Mouse (Mus musculus) naive thymus-derived CD4-positive, alpha-beta T cell, adult 2 months (primary cell): ENCODE measurements around the gene Rbm28.

Experiments
- DNase-seq: peaks from one replicate; pipeline ENCODE4 v3.0.0-alpha.2; 2011; ENCODE audit warnings: low read depth

Rbm28 gene

GRCm38 (mm10) chr6:29164314-29165244 lies at the start of gene Rbm28:
Gene Rbm28, minus strand, starts transcription at chr6:29165006.
- DNase-seq, result peak; percentile 93

DNA sequence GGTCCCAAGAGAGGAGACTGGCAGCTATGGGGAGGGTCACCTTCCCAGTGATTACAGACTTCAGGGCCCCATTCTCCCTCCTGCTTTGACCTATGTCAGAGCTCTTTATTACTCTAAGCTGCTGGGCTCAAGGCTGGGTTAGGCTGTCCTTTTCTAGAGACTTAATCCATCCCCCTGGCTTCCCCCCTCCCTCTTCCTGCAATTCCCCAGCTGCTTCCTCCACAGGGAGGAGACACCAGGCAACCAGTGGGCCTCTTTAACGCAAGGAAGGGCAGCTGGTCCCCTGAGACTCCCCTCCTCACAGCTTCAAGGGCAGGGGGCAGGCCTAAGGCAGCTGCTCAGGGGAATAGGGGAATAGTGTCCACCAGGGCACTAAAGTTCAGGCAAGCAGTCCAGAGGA lies 49.4 kb upstream of the Rbm28 start:
- DNase-seq, result no peak

- no peak for DNase-seq
These were observed 48.6 kb upstream of the Rbm28 start for GRCm38 (mm10) chr6:29213436-29213835.

DNA sequence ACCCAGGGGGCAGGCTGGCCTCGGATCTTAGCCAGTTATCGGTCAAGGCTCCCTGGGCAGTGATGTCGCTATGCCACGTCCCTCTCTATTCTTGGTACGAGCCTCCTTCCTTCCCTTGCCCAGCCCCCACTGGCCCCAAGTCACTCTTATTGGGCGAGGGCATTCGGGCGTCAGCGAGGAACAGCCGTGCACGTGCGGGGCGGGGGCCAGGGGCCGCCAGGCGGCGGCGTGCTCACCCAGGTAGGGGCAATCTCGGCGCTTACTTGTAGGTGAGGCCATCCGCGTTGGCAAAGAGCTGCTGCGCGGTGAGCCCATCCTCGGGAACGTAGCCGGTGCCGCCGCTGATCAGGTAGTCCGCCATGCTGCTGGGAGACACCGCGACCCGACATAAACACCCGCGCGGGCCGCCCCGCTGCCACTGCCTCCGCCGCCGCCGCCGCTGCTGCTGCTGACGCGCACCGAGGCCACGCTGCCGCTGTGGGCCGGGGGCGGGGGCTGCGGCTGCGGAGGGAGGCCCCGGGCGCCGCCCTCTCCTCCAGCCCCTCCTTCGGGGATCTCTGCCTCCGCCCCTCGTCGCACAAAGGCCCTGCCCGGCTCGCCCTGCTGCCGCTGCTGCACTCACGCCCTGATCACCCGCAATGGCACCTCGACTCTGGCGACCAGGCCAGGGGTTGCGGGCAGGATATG lies 47.1 kb upstream of the Rbm28 start:
- peak; percentile 92 for DNase-seq

GRCm38 (mm10) chr6:29211146-29211545 lies 46.3 kb upstream of the Rbm28 start:
- no peak for DNase-seq

- DNase-seq, result no peak
These were observed 45.6 kb upstream of the Rbm28 start for GRCm38 (mm10) chr6:29210231-29210936.

GRCm38 (mm10) chr6:29208178-29208577 lies 43.4 kb upstream of the Rbm28 start:
- no peak for DNase-seq

- DNase-seq, result no peak
These were observed 42.2 kb upstream of the Rbm28 start for GRCm38 (mm10) chr6:29207017-29207416.

- no peak for DNase-seq
These were observed 41.2 kb upstream of the Rbm28 start for GRCm38 (mm10) chr6:29206006-29206405.

DNA sequence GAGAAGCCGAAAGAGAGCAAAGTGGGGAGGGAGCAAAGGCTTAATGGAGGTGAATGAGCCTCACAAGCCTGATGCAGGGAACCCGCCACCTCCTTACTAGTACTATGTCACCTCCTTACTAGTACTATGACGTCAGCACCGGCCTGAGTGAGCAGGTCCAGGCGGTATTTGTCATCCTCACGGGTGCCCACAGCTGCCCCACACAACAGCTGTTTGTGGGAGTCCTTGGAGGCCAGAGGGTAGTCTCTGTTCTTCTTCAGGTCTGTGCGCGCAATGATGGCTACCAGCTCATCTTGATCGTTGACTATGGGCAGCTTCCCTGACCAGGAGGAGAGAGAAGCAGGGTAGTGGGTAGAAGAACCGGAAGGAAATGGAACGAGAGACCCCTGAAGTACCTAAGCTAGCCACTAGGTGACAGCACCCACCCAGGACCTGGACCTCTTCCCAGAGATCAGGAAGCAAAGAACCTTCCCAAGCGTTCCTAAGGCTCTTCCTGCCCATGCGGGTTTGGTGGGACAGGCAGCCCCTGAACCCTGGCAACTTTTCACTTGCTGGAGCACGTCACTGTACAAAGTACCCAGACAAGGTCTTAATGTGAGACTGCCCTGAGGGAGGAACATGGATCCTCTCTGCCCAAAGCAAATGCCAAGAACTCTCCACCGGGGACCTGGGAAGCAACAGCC lies 40.3 kb upstream of the Rbm28 start:
- peak; percentile 63 for DNase-seq

DNA sequence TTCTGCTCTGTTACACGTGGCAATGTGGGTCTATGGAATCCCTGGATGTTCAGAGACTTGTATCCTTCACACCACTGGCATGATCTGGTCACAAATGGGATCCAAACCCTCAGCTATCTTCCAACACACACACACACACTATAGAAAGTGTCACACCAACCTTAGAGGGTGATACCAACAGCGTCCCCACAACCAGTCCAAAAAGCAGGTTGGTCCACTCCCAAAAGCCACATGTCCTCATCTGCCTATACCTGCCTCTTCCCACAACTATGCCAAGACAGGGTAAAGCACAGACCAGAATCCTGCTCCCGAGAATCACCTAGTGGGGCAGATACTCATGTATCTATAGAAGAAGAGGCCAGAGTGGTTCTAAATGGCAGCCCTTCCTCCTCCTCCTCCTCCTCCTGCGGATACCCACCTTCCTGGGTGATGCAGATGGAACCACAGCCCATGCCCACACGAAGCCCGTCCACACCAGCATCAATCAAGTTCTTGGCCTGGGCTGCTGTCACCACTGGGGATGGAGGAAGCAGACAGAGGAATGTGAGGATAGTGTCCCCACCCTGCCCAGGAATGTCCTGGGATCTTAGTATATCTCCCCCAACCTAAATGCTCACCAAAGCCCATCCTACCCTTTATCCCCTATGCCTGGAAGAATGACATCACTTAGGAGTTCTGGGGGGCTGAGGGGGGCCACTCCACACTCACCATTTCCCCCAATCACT lies 39.2 kb upstream of the Rbm28 start:
- no peak for DNase-seq

DNA sequence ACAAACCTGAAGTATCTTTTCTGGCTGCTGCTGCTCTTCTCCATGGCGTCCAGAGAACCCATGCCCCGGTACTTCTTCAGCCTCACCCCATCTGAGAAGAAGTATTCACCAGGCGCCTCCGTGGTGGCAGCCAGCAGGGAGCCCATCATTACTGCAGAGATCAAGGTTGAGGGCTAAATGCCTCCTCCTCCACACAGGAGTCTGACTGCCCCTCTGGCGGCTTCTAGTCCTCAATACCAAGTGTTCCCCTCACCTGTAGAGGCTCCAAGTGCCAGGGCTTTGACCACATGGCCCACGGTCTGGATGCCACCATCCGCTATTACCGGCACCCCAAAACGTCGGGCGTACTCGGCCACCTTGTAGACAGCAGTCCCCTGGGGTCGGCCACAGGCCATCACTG lies 38.3 kb upstream of the Rbm28 start:
- no peak for DNase-seq

GRCm38 (mm10) chr6:29201988-29202387 lies 37.2 kb upstream of the Rbm28 start:
- DNase-seq, result no peak

GRCm38 (mm10) chr6:29201341-29201740 lies 36.5 kb upstream of the Rbm28 start:
- DNase-seq, result no peak

- no peak for DNase-seq
These were observed 35.7 kb upstream of the Rbm28 start for GRCm38 (mm10) chr6:29200496-29200895.

DNA sequence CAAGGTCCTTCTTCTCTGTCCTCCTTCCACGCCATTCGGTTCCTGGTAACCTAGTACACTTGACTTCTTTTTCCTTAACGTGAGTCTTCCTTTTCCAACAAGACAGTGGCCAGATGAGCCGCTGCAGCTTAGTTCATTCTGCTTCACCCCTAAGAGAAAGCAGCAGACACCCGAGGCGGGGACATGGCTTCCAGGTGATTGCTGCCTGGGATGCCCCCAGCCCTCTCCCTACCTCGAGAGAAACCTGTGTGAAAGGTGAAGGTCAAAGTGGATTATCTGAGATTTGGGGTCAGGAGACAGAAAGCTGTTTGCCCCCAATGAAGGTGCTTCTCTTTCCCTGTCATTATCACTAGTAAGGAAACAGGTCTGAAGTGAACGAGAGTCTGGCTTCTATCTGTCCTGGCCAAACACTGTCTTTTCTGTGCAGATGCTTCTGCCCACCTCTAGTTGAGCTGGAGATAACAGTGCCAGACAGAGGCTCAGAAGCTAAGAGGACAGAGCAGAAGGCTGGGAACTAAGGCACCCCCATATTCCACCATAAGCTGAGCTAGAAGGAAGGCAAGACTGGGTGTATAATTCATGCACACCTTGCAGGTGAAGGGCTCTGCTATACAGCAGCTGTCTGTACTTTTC lies 34.5 kb upstream of the Rbm28 start:
- DNase-seq, result no peak

DNA sequence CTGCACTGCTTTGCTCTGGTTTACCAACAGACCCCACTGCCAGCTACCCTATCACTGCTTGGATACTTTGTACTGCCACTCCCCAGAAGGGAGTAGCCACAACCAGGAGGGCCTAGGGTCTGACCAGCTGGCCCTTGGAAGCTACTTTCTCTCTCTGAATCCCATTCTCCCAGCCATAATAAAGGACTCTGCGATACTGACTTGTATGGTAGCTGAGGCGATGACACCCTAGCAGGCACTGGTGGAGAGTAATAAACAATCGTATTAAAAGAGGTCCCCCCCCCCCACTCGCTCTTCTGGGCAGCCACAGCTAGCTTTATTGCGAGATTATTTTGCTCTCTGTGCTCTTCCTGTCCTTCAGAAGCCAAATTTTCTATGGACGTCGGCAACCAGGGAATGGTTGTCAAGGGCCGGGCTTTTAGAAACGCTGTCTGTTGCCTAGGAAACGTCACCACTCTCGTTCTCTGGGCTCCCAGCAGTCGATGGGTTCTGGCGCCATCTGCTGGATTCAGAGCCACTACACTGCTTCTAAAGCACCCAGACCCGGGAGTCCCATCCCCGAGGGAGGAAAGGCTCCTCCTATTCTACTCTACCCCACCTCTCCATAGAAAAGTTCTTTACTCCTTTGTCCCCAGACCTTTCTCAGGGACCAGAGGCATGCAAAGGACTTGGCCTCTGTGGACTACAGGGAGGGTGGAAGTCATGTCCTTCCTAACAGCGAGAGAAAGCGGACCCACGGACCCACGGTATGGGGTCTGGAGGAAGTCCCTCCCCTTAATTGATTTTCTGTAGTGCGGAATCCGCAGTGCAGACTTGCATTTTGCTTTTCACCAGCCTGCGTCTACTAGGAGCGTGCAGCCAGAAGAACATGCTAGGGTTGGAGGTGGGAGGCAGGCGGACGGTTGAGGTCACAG lies 33.8 kb upstream of the Rbm28 start:
- peak; percentile 88 for DNase-seq

DNA sequence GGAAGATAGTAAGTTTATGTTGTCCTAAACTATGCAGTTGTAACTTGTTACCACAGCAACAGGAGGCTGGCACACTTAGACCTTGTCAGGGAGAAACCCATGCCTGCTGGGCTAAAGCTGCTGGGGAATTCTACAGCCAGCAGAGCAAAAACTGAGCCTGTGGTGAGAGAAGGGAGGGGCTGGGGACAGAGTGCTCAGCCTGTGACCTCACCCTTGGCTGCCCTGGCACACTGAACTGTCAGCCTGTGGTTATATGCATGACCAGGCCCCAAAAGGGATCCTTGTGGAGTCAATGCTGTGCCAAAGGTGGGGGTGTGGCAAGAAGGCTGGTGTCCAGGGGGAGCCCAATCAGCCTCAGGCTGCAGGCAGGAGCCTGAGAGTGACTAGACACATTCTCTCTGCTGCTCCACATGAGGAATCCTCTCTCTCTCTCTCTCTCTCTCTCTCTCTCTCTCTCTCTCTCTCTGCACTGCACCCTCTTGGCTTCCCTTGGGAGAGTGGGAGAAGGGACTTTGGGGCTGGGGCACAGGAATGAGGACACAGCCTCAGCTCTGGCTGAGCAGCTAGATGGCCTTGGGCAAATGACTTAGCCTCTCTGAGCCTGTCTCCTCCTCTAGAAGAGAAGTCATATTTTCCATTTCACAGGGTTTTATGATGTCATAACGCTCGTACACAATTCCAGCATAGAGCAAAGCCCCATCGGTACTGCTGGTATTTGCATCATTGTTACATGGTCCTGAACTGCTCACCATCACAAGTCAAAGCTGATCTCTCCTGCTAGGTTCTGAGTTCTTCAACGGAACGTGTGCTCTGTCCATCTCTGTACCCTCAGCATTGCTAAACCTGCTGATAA lies 31.3 kb upstream of the Rbm28 start:
- DNase-seq, result no peak

DNA sequence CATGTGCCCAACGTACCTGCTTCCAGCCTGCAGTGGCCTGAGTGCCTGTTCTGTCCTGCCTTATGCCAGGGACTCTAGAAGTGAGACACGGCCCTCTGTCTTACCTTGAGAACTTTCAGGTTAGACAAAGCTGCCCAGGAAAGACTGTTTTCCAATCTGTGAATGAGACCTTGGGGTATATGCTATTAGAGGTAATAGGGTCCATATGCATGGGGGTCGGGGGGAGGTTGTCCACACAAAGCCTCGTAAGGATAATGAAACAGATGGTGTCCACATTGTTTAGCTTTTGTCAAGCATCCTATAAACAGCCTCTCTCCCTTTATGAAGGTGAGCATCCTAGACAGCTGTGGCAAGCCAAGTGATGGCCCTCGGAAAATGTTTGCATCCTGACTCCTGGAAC lies 30.3 kb upstream of the Rbm28 start:
- DNase-seq, result no peak
